Mouse (Mus musculus) adrenal gland, postnatal 36 days (tissue): ENCODE results near the gene Fam162a. TPM values are rescaled to one million over a fixed set of nuclear protein-coding genes. Genes with fewer than 3 reads are reported as not detected.
"Not testable (repeated sequence)": the region's sequence is repeated elsewhere in the genome, so short reads cannot be mapped to it uniquely, and the experiment has no call there.

ENCODE experiments used
- DNase-seq, 2 experiments: peaks; one replicate each; pipeline ENCODE4 v3.0.0; 2021; ENCODE audit warnings: mixed read lengths in 1 of 2
- long read RNA-seq, 2 experiments: library from polyadenylated mRNA; stranded (forward); transcript quantifications; one replicate each; pipeline ENCODE4 v2.0.0; 2021; ENCODE audit warnings: borderline sequencing depth in 2 of 2
- total RNA-seq, 2 experiments: library from RNA; stranded (reverse); gene quantifications; 2 replicates each; pipeline ENCODE4 v1.2.3; 2021

Gene Fam162a
- total RNA-seq: 100 to 1,000 TPM; 140 to 185 TPM
- long read RNA-seq, experiment 1, transcript Fam162a-201 (5 exons, 718 nt): major isoform, 179 of 190 reads
- long read RNA-seq, experiment 1, partial matches to known transcripts: 2 of 190 reads
- long read RNA-seq, experiment 1, other reads (novel, unspliced or antisense): 9 of 190 reads
- long read RNA-seq, experiment 2, transcript Fam162a-201 (5 exons, 718 nt): major isoform, 62 of 66 reads
- long read RNA-seq, experiment 2, partial matches to known transcripts: 1 of 66 reads
- long read RNA-seq, experiment 2, other reads (novel, unspliced or antisense): 3 of 66 reads

- peak; percentile 95 to 96 for DNase-seq
These were observed at the start of gene Fam162a, which contains the start of gene Ccdc58 for GRCm38 (mm10) chr16:36071450-36072379. Gene Fam162a, minus strand, starts transcription at chr16:36071594. Gene Ccdc58, plus strand, starts transcription at chr16:36071685.

GRCm38 (mm10) chr16:36115751-36116150, 44.4 kb upstream of the Fam162a start:
- DNase-seq: not testable (repeated sequence)

DNA sequence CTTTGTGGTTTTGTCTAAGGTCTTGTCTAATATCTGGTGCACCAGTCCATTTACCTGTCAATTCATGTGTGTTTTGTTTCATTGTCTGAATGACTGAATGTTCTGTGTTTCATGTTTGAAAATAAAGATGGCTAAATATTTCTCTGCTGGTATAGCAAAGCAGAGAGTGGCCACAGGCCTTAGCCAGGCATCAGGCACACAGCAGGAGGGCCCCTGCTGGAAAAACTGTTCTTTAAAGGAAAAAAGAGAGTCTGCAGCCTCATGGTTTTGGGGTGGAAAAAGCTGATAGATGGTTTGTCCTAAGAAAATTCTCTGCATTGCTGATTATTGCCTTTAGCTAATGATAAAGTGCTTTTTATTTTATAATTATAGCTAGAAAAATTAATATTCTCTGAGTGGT, 40.1 kb upstream of the Fam162a start:
- DNase-seq: not testable (repeated sequence)

DNA sequence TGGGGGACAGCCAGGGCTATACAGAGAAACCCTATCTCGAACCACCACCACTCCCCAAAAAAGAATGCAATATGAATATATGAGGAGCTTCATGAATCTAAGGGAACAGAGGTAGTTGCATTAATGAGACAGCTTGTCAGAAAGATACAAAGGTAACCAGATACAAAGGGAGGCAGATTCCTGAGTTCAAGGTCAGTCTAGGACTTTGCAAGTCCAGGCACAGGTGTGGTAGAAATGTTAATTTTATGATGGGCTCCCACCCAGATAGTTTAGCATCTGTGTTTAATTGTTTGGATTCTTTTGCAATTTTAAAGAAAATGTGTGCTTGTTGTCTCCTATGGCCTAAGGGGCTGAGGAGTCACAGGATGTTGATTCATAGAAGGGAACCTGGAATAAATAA, 30.8 kb upstream of the Fam162a start:
- DNase-seq: no peak

DNA sequence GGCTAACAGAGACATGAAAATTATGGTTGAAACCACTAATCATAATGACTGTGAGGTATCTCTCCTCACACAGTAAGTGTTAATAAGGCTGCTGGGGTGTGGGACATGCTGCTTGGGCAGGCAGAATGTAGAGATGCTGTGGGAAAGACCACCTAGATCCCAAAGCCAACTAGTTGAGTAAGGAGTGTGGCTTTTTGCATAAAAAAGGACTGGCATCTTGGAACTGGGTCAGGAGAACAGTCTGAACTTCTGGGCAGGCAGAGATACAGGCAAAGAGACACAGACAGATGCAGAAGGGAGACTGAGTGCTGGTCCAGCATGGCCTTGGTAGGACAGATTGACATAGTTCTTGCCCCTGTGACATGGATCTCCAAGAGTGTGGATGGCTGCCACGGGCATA, 30.1 kb upstream of the Fam162a start:
- no peak for DNase-seq

DNA sequence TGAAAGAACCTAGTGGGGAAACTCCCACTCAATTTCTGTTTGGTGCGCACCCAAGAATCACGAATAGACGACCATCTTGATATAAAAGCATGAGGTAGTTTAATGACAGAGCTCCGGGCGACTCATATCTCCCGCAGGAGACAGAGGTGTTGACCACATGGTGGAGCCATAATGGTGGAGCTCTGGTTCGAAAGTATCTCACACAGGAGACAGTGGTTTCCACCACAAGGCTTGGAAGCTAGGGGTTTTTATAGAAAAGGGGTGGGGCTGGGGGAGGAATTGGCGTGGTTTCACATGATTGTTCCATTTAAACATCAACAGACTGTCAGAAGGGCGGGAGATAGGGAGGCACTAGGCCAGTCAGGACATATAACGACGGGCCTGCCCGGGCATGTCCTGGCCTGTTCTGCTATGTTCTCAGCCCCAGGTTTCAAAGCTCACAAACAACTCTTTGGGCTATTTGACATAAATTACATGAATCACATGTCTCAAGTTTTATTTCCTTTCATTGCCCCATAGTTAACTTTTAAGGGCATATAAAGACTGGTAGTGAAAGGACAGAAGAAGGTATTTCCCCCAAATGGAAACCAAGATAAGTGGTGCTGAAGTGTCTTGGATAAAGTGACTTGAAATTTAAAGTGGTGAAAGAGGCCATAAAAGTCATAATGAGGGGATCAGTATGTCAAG, 26.6 kb upstream of the Fam162a start:
- not testable (repeated sequence) for DNase-seq

DNA sequence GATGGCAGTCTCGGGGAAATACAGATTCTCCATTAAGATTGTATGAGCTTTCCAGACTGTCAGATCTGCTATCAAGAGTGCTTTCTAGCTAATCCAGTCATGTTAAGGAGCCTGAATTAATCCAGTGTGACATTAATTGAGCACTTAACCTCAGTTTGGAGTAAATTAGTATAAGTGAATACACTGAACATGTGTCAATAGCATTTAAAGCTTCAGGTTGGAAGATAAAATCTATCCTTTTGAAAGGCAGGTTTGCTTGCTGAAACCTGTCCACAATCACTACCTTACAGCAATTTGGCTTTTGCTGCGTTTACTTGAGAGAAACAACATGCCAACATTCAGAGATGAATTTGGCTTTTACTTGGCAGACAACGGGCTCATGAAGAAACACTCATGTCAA, 22.7 kb upstream of the Fam162a start:
- DNase-seq: no peak

DNA sequence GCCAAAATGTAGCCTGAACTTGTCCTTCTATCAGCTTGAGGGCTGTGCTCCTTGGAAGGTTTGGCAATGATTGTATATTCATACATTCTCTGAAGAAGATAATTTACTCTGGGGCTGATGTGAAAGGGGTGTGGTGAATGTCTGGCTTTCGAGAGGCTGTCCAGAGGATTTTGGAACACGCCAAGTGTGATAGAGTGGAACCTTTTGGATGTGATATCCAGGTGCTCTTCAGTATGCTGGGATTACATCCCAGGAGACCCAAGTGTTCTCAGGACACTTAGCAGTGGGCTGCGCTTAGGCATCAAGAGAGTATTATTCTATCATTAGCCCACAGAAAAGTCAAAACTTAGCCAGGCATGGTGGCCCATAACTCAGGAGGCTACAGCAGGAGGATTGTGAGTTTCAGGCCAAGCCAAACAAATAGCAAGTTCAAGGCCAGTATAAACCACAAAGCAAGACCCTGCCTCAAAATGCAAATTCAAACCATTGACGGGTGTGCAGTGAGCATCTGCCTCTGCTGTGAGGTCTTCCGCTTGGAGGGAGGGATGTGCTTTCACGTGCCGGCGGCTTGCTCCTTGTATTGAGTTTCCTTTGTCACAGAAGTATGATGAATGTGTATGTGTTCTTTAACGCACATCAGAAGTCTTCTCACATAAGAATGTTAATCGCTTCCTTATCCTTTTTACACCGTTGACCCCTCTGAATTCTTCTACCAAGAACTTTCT, 19.6 kb upstream of the Fam162a start:
- DNase-seq: no peak

GRCm38 (mm10) chr16:36089850-36090616, 18.6 kb upstream of the Fam162a start:
- no peak for DNase-seq

DNA sequence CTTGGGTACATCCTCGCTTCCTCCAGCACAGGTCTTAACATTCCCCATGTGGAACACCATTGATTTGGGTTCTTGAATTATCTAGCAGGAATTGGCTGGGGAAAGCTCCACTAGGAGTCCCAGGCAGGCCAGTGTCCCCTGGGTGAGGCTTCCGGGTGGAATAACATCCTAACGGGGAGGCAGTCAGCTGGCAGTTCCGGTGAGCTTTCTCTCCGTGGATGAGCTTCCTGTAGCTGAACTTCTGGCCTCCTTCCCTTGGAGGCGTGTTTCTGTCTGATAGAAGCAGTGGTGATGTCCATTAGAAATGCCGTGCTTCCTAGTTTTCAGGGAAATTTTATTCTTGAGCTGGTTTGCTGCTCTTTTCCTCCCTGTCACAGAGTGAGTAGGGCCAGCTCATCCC, 17.7 kb upstream of the Fam162a start:
- DNase-seq: peak in 1 of 2 experiments; percentile 28

GRCm38 (mm10) chr16:36087846-36088245, 16.5 kb upstream of the Fam162a start:
- DNase-seq: no peak

DNA sequence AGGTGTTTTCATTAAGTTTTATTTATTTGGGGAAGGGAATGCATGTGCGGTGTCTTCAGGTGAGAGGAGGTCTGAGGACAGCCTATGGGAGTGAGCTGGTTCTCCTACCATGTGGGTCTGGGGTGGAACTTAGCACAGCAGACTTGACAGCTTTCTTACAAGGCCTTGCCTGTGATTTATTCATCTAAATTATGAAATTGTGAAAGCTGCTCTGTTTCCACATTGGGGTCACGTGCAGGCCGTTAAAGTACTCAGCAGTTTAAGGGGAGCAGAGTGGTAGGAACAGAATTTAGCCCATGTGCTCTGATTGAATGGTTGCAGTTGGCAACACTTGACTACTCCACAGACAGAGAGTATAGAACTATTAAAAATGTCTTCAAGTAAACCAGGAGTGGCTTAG, 8.5 kb upstream of the Fam162a start:
- DNase-seq: no peak

DNA sequence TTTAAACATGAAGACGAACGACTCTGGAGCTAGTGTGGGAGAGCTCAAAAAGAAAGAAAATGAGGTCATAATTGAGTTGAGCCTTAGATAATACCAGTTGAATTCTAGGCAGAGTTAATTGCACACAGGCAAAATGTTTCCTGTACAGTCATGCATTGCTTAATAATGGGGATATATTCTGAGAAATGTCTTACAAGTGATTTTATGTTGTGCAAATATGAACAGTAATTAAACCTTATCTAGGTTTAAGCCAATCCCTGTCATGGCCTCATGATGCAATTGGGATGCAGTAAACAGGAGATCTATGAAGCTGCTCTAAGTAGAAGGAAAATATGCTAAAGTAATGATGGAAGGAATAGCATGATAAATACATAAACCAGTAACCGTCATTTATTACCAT, 3.4 kb upstream of the Fam162a start:
- no peak for DNase-seq

DNA sequence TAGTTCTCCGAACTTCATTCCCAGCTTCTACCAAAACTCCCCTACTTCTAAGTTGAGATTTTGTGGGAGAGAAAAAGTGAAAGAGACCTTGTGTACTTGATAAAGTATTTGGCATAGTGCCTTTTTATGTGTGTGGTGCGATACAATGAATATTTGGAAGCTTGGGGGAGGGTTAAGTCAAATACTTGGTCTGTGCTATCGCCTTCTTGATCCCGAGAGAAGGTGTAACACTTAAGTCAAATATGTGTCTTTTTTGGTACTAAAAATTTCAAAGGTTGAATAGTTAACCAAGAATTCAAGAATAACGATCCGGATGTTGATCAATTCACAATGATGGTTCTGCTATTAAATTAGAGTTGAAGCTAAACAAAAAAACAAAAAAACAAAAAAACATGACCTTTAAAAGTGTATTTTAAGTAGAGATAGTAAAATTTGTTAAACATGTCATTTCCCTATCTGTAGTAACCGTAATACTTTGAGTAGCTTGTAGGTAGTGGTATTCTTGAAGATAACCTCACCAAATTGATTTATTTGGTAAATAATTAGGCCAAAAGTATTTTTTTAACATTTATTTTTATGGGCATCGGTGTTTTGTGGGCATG, 1.1 kb upstream of the Fam162a start:
- no peak for DNase-seq

GRCm38 (mm10) chr16:36071071-36071449, 334 bp downstream of the Fam162a start:
- DNase-seq: no peak

GRCm38 (mm10) chr16:36069819-36070575, 1.4 kb downstream of the Fam162a start:
- no peak for DNase-seq

- no peak for DNase-seq
These were observed 3.0 kb downstream of the Fam162a start for GRCm38 (mm10) chr16:36068356-36068755.

GRCm38 (mm10) chr16:36067694-36068093, 3.7 kb downstream of the Fam162a start:
- no peak for DNase-seq

GRCm38 (mm10) chr16:36064904-36065303, 6.5 kb downstream of the Fam162a start:
- DNase-seq: no peak

DNA sequence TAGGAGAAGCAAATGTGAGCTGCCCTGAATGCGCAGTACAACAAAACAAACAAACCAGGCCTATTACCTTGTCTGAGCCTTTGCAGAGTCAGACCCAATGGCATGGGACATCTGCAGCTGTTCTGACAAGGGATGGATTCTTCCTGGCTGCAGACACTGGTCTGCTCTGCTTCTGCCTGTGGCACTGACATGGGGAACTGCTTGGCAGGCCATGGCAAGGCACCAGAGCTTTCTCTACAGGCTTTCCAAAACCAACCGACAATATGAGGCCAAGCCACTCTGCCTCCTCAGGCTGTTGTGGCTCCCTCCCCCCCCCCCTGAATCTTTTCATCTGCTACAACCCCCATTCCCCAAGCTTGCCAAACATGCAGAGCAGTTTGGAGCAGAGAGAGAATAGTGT, 8.1 kb downstream of the Fam162a start:
- DNase-seq: no peak
